Mouse (Mus musculus) spleen, adult 2 months (tissue): ENCODE results near the gene Dnajb4.

ENCODE experiments used
- CTCF ChIP-seq: fragments of 200-500 bp; IDR thresholded peaks from 2 replicates; pipeline ENCODE4 v1.5.1; 2011; ENCODE audit warnings: mild to moderate bottlenecking, inconsistent platforms; ENCODE audit not compliant: insufficient read depth, insufficient read length, insufficient replicate concordance; ENCODE audit errors: extremely low read depth
- POLR2A ChIP-seq: fragments of 200-500 bp; IDR thresholded peaks from 2 replicates; pipeline ENCODE4 v1.6.1; 2011; ENCODE audit warnings: low read depth, low read length, inconsistent platforms

DNA sequence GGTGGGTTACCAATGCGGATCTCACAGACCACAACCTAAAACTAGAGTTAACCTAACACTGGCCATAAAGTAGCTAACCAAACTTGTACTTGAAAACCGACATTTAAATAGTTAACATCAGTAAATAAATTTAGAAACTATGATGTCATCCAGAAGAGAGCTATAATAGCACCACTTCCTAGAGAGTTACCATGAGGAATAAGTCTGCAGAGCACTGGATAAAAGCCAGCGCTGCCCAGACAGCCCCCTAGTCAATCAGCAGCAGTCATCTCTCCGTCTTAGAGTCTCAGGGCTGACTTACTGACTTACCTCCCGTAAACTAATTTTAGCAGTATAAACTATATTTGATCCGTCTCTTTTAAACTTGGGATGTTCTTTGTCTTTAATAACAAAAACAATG is 24.0 kb downstream of the Dnajb4 start:
- TF ChIP-seq POLR2A: no peak
- no peak for TF ChIP-seq CTCF
